34 mouse cellular contexts compared by ENCODE assay signal in genomic region chr12:7950098-7950745, GRCm38 (mm10). TPM values are rescaled to one million over a fixed set of nuclear protein-coding genes. Genes with fewer than 3 reads are reported as not detected.
A peak's percentile ranks its signal among the peaks of the same experiment; 100 is the strongest.
DNase-seq lines count a peak whose midpoint lies in the region; ATAC-seq and TF ChIP-seq lines count a peak whose summit lies in the region.
"Had no signal": no experiment of that assay in that cellular context is flagged by ENCODE, and none has a peak within 500 bp of the region (broad histone marks: within the 10 kb centered on the region; RNA-seq: fewer than 3 reads in every experiment).

No protein-coding gene starts in this region.

- peak; percentile 7 for DNase-seq in brain, adult 2 months (ENCODE audit: low read depth, low spot score)
- peak; percentile 7 to 16 (median 15) for DNase-seq in liver, embryonic 14.5 days (ENCODE audit: low read depth in 3 of 3, low spot score in 3 of 3)
- DNase-seq in yolk sac, embryonic 10.5 days (ENCODE audit: low spot score) = peak; percentile 87
- DNase-seq in kidney, adult 9 months = no peak
- DNase-seq in thymus, adult 2 months = no peak
- no peak for DNase-seq in cerebellum, adult 9-10 months
- DNase-seq: adrenal gland, postnatal 10 days; cerebellum, adult 11 months; cerebellum, adult 9-11 months; embryo, embryonic 11 days; gastrocnemius, postnatal 25 days; heart, adult 11 months; heart, postnatal 36 days; kidney, adult 18-20 months; layer of hippocampus, adult 9-11 months; lung, embryonic 14.5 days; lung, postnatal 14 days; right cerebral cortex, postnatal 4 days; thymus, adult 18-20 months; thymus, postnatal 36 days had no signal

- no peak overlapping the region for H3K4me3 ChIP-seq in intestine, embryonic 16.5 days (ENCODE audit: low read length)
- H3K4me3 ChIP-seq in liver, embryonic 14.5 days (ENCODE audit: insufficient read depth in 1 of 2, low read depth in 2 of 2, low read length in 2 of 2) = no peak overlapping the region
- no peak overlapping the region for H3K4me3 ChIP-seq in thymus, adult 2 months (ENCODE audit: control insufficient read depth, insufficient read depth, low read length)
- H3K4me3 ChIP-seq: embryonic facial prominence, embryonic 12.5 days; hindbrain, embryonic 12.5 days; left cerebral cortex, adult 2 months; limb, embryonic 12.5 days; neural tube, embryonic 12.5 days had no signal

- no peak for TF ChIP-seq POLR2A in thymus, adult 2 months (IDR thresholded peaks at IDR 0.05; ENCODE audit: control insufficient read depth, extremely low read depth, insufficient read depth, low read length, poor library complexity)

- no peak for TF ChIP-seq CTCF in liver, embryonic 14.5 days (IDR thresholded peaks at IDR 0.05; ENCODE audit: low read depth)
- TF ChIP-seq CTCF in thymus, adult 2 months (IDR thresholded peaks at IDR 0.05; ENCODE audit: borderline replicate concordance, control insufficient read depth, extremely low read depth, insufficient read depth, low read length, poor library complexity) = no peak

- H3K9me3 ChIP-seq in intestine, embryonic 16.5 days (ENCODE audit: control insufficient read depth, low read length) = no peaks in the 10 kb centered on the region
- no peaks in the 10 kb centered on the region for H3K9me3 ChIP-seq in liver, embryonic 14.5 days (ENCODE audit: control insufficient read depth, low read length)
- H3K9me3 ChIP-seq: embryonic facial prominence, embryonic 12.5 days; hindbrain, embryonic 12.5 days; limb, embryonic 12.5 days; neural tube, embryonic 12.5 days had no signal

- peak overlapping the region; percentile 69; the same call in 1 of the 2 replicates for H3K27ac ChIP-seq in intestine, embryonic 16.5 days (ENCODE audit: low read length)
- H3K27ac ChIP-seq in liver, embryonic 14.5 days = no peak overlapping the region
- no peak overlapping the region for H3K27ac ChIP-seq in thymus, adult 2 months (ENCODE audit: control insufficient read depth, insufficient read depth, low read length)
- H3K27ac ChIP-seq: embryonic facial prominence, embryonic 12.5 days; hindbrain, embryonic 12.5 days; hindbrain, postnatal 0 days; kidney, postnatal 0 days; left cerebral cortex, adult 2 months; limb, embryonic 12.5 days; neural tube, embryonic 12.5 days; stomach, postnatal 0 days had no signal

- no peak overlapping the region for H3K9ac ChIP-seq in intestine, embryonic 16.5 days (ENCODE audit: low read depth, low read length)
- H3K9ac ChIP-seq in liver, embryonic 14.5 days (replicated peaks) = no peak overlapping the region
- H3K9ac ChIP-seq: embryonic facial prominence, embryonic 12.5 days; hindbrain, embryonic 12.5 days; limb, embryonic 12.5 days; lung, embryonic 14.5 days; neural tube, embryonic 12.5 days had no signal

- no peak for TF ChIP-seq EP300 in liver, embryonic 14.5 days (IDR thresholded peaks at IDR 0.05; ENCODE audit: low read depth)

- WGBS in intestine, embryonic 16.5 days = 57% methylated on average over 9 of the region's 9 CpGs
- 51% methylated on average over 9 of the region's 9 CpGs for WGBS in liver, embryonic 14.5 days (ENCODE audit: insufficient replicate concordance)
- 87% methylated on average over 9 of the region's 9 CpGs for WGBS in thymus, adult 2 months

- no peaks in the 10 kb centered on the region for H3K27me3 ChIP-seq in intestine, embryonic 16.5 days (replicated peaks; ENCODE audit: control insufficient read depth, insufficient read depth, low read length)
- H3K27me3 ChIP-seq in liver, embryonic 14.5 days (ENCODE audit: control insufficient read depth, insufficient read depth, low read length) = no peaks in the 10 kb centered on the region
- H3K27me3 ChIP-seq in thymus, adult 2 months (ENCODE audit: control insufficient read depth, insufficient read depth, low read length) = no peaks in the 10 kb centered on the region
- H3K27me3 ChIP-seq: CH12.LX; embryonic facial prominence, embryonic 12.5 days; hindbrain, embryonic 12.5 days; limb, embryonic 12.5 days; neural tube, embryonic 12.5 days had no signal

- no peaks in the 10 kb centered on the region for H3K36me3 ChIP-seq in intestine, embryonic 16.5 days (ENCODE audit: control insufficient read depth, insufficient read depth, low read length)
- no peaks in the 10 kb centered on the region for H3K36me3 ChIP-seq in liver, embryonic 14.5 days (replicated peaks; ENCODE audit: control insufficient read depth, insufficient read depth, low read depth)
- H3K36me3 ChIP-seq in thymus, adult 2 months (ENCODE audit: control insufficient read depth, insufficient read depth, low read length) = no peaks in the 10 kb centered on the region
- H3K36me3 ChIP-seq: embryonic facial prominence, embryonic 12.5 days; hindbrain, embryonic 12.5 days; limb, embryonic 12.5 days; neural tube, embryonic 12.5 days had no signal

- peak overlapping the region; percentile 24 for H3K4me2 ChIP-seq in intestine, embryonic 16.5 days (ENCODE audit: low read depth, low read length)
- H3K4me2 ChIP-seq in liver, embryonic 14.5 days (ENCODE audit: low read depth) = no peak overlapping the region; the same call in 1 of the 2 replicates
- H3K4me2 ChIP-seq: embryonic facial prominence, embryonic 12.5 days; heart, embryonic 11.5 days; hindbrain, embryonic 12.5 days; limb, embryonic 12.5 days; lung, embryonic 14.5 days; midbrain, embryonic 11.5 days; neural tube, embryonic 12.5 days had no signal

- no peaks in the 10 kb centered on the region for H3K4me1 ChIP-seq in intestine, embryonic 16.5 days (ENCODE audit: control insufficient read depth, insufficient read depth, low read length)
- H3K4me1 ChIP-seq in liver, embryonic 14.5 days (replicated peaks; ENCODE audit: control insufficient read depth in 2 of 2, insufficient read depth in 2 of 2, low read length in 1 of 2) = no peaks in the 10 kb centered on the region
- H3K4me1 ChIP-seq in thymus, adult 2 months (replicated peaks; ENCODE audit: control insufficient read depth, insufficient read depth, low read length) = no peaks in the 10 kb centered on the region
- H3K4me1 ChIP-seq: embryonic facial prominence, embryonic 12.5 days; hindbrain, embryonic 12.5 days; limb, embryonic 12.5 days; neural tube, embryonic 12.5 days had no signal

- ATAC-seq in intestine, embryonic 16.5 days = peak; percentile 92
- peak; percentile 41; the same call in 1 of the 2 replicates for ATAC-seq in liver, embryonic 14.5 days (ENCODE audit: insufficient read depth)
- ATAC-seq: forebrain, embryonic 14.5 days; hindbrain, postnatal 0 days; midbrain, embryonic 16.5 days had no signal

RNA-seq across cellular contexts. Expression of gene Apob, which starts 27.2 kb away (rescaled TPM):
- polyA plus RNA-seq in intestine, embryonic 16.5 days (2015; fragmentation: Nextera tagmentation; extraction: Ambion mirVana) = 61.3 and 94.9 TPM in 2 replicates
- polyA plus RNA-seq in liver, embryonic 14.5 days (2012; rRNA removed) = 65.0 and 94.4 TPM in 2 replicates
- polyA plus RNA-seq in liver, embryonic 14.5 days (2014; fragmentation: Nextera tagmentation; extraction: Ambion mirVana) = 112 and 123 TPM in 2 replicates
- 0.23 and 0.96 TPM in 2 replicates for polyA plus RNA-seq in thymus, adult 2 months (2012; rRNA removed)
- polyA plus RNA-seq: hindbrain, postnatal 0 days; midbrain, embryonic 16.5 days had no signal

Comparison
In these comparisons a context has a peak if more than half of its experiments do, and no peak if none do; other contexts are left out.
1. DNase-seq: peak in brain, adult 2 months (single experiment), liver, embryonic 14.5 days (3 of 3) and yolk sac, embryonic 10.5 days (single experiment); none in kidney, adult 9 months (single experiment), thymus, adult 2 months (single experiment) and cerebellum, adult 9-10 months (single experiment).
2. RNA of gene Apob, which starts 27.2 kb away (polyA plus RNA-seq): 65.0 to 123 TPM in liver, embryonic 14.5 days and 61.3 to 94.9 TPM in intestine, embryonic 16.5 days; 0.23 to 0.96 TPM in thymus, adult 2 months; every median in the first group is over 10 times any median in the second.